Mouse (Mus musculus) spleen, adult 2 months (tissue): ENCODE measurements around the gene Apon. TPM values are rescaled to one million over a fixed set of nuclear protein-coding genes. Genes with fewer than 3 reads are reported as not detected.

Source experiments
- DNase-seq, 2 experiments: peaks; one replicate each; pipeline versions ENCODE4 v3.0.0 to v3.0.0-alpha.2; 2012 to 2021; ENCODE audit warnings: low spot score in 2 of 2, low read depth in 1 of 2
- H3K27ac ChIP-seq: fragments of 200-500 bp; 2 replicates; pipeline ENCODE4 v1.5.1; 2012; ENCODE audit warnings: low read length, inconsistent platforms; ENCODE audit not compliant: insufficient read depth
- H3K27me3 ChIP-seq: fragments of 200-500 bp; 2 replicates; pipeline ENCODE4 v1.6.1; 2012; ENCODE audit warnings: mild to moderate bottlenecking, moderate library complexity, low read length, inconsistent platforms; ENCODE audit not compliant: control insufficient read depth, insufficient read depth
- H3K36me3 ChIP-seq: fragments of 200-500 bp; 2 replicates; pipeline ENCODE4 v1.6.1; 2012; ENCODE audit warnings: mild to moderate bottlenecking, low read length, inconsistent platforms; ENCODE audit not compliant: control insufficient read depth, insufficient read depth
- H3K4me1 ChIP-seq: fragments of 200-500 bp; 2 replicates; pipeline ENCODE4 v1.6.1; 2011; ENCODE audit warnings: inconsistent platforms; ENCODE audit not compliant: control insufficient read depth, insufficient read depth, insufficient read length
- H3K4me3 ChIP-seq: fragments of 200-500 bp; 2 replicates; pipeline ENCODE4 v1.5.1; 2011; ENCODE audit warnings: mild to moderate bottlenecking, inconsistent platforms; ENCODE audit not compliant: insufficient read depth, insufficient read length; ENCODE audit errors: extremely low read depth
- CTCF ChIP-seq: fragments of 200-500 bp; IDR thresholded peaks from 2 replicates; pipeline ENCODE4 v1.5.1; 2011; ENCODE audit warnings: mild to moderate bottlenecking, inconsistent platforms; ENCODE audit not compliant: insufficient read depth, insufficient read length, insufficient replicate concordance; ENCODE audit errors: extremely low read depth
- POLR2A ChIP-seq: fragments of 200-500 bp; IDR thresholded peaks from 2 replicates; pipeline ENCODE4 v1.6.1; 2011; ENCODE audit warnings: low read depth, low read length, inconsistent platforms
- WGBS: fragments of 180-500 bp; shearing (Covaris S2); methylation state at CpG from one replicate; pipeline ENCODE4 v1.1.7; 2018; 5-methylcytosine and 5-hydroxymethylcytosine counted together
- polyA plus RNA-seq: library from polyadenylated mRNA; depleted of rRNA; stranded (reverse); fragments of >200 nt; gene quantifications from 2 replicates; pipeline ENCODE4 v1.2.3, GENCODE M21; 2012; rRNA removed

The Apon gene
- polyA plus RNA-seq = 0.06 and 0.20 TPM in 2 replicates

DNA sequence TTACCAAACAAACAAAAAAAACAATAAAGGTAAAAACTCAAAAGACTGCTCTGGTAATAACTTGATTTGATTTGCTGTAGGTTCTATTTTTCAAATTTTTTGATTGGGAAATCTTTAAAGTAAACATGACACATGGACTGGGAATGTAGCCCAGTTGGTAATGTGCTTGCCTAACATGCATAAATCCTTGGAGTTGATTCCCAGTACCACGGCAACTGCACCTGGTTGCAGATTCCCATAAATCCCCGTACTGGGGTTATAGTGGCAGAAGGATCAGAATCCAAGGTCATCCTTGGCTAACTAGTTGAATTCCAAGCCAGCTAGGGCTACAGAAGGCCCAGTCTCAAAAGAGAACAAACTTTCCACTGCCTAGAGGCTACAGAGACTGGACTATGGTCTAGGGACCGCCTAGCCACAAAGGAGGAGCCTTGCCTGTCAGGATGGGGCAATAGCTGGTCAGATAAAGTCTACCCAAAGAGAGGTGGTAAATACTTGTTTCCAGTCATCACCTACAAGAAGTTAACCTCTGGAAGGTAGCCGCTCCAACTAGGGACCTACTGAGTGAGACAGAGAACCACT is at the start of gene Apon:
Gene Apon (plus strand): TSS at position 420 of the 579 bp plus-strand sequence.
- DNase-seq = no peak
- H3K27ac ChIP-seq = no peak within 1 kb of the TSS

DNA sequence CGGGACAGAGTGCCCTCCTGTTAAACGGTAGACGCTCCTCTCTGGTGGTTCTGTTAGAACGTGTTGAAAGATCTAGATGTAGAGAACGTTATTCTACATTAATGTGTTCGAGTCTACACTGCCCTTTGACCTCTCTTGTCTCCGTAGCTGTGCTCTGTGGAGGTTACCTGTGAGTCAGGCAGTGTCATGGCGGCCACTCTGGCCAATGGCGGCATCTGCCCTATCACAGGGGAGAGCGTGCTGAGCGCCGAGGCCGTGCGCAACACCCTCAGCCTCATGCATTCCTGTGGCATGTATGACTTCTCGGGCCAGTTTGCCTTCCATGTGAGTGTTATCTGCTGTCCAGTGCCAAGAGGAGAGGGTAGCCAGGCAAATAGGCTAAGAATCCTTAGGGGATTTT is 49.0 kb upstream of the Apon start:
- peaks cover 2% of the 10 kb centered on the region; the same call in 1 of the 2 replicates for H3K36me3 ChIP-seq
- 94% methylated on average over 15 of the region's 15 CpGs for WGBS
- no peaks in the 10 kb centered on the region for H3K27me3 ChIP-seq
- no peak for DNase-seq
- H3K4me1 ChIP-seq = no peaks in the 10 kb centered on the region
- no peak overlapping the region for H3K4me3 ChIP-seq
- TF ChIP-seq CTCF (no peak), POLR2A (no peak)
- H3K27ac ChIP-seq = no peak overlapping the region

More for the DNA sequence above, at the start of gene Apon:
- TF ChIP-seq POLR2A = no peak
- 88% methylated on average over 4 of the region's 4 CpGs for WGBS
- Histone ChIP-seq H3K4me1 (no peaks in the 10 kb centered on the region), H3K36me3 (peaks cover 14% of the 10 kb centered on the region), H3K4me3 (no peak within 1 kb of the TSS), H3K27me3 (no peaks in the 10 kb centered on the region)

DNA sequence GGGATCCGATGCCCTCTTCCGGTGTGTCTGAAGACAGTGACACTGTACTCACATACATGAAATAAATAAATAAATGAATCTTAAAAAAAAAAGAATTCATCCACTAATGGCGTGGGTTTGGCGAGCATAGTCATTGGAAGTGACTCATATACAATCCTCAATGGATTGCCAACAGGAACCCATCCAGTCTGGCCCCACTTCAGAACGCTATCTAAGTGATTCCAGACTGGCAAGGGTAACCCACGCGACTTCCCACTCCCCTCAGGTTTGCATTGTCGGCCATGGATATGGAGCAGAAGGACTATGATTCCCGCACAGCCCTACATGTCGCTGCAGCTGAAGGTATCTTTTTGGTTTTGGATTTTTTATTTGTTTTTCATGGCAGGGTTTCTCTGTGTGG is 45.6 kb upstream of the Apon start:
- Histone ChIP-seq H3K4me3 (no peak overlapping the region), H3K4me1 (no peaks in the 10 kb centered on the region; the same call in 1 of the 2 replicates), H3K27me3 (no peaks in the 10 kb centered on the region), H3K36me3 (peaks cover 2% of the 10 kb centered on the region; the same call in 1 of the 2 replicates), H3K27ac (no peak overlapping the region)
- TF ChIP-seq CTCF (no peak), POLR2A (no peak)
- no peak for DNase-seq
- 94% methylated on average over 10 of the region's 10 CpGs for WGBS

DNA sequence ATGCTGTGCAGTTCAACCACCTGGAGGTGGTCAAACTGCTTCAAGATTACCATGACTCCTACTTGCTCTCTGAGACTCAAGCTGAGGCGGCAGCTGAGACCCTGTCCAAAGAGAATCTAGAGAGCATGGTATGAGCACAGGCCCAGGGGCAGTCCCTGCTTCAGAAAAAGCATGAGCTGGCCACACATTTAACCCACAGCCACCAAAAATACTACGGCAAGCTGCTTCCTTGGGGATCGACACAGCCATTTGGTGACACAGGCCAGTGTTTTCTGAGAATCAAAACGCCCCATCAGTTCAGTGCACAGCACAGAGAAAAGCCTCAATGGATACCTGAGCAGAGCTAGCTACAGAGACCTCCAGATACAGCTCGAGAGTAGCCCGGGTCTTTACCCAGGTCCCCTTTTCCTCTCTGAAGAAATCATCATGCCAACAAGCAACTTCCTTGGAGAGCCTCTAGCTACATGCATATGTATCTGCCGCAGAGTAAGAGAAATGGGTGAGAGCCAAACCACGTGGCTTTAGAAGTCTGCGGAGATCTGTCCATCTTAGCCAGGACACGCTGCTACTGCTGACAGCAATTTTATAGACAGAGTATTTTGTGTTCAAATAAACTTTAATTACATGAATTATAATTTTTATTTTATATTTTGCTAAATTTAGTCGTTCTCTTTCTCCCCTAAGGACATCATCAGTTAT is 44.4 kb upstream of the Apon start:
- Histone ChIP-seq H3K36me3 (peaks cover 2% of the 10 kb centered on the region; the same call in 1 of the 2 replicates), H3K4me1 (no peaks in the 10 kb centered on the region; the same call in 1 of the 2 replicates), H3K4me3 (no peak overlapping the region), H3K27me3 (no peaks in the 10 kb centered on the region), H3K27ac (no peak overlapping the region)
- TF ChIP-seq POLR2A = no peak
- no peak for TF ChIP-seq CTCF
- DNase-seq = no peak
- WGBS = 92% methylated on average over 11 of the region's 11 CpGs

DNA sequence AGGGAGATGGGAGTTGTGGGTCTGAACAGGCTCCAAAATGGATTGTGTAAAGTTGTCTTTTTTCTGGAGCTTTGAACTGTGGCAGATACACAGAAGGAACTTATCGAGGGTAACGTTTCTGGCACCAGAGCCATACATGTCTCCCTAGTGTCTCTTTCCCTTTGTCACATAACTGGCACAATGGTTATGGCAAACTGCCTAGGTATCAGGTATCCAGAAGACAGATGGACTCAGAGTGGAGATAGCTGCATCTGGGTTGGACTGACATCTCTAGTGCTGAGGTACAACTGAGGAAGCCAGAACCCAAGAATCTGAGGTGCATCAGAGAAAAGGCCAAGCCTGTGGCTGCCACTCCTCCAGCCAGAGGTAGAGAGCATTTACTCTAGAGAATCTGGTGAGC is 43.8 kb upstream of the Apon start:
- H3K27ac ChIP-seq = no peak overlapping the region
- peaks cover 2% of the 10 kb centered on the region; the same call in 1 of the 2 replicates for H3K36me3 ChIP-seq
- TF ChIP-seq CTCF (no peak), POLR2A (no peak)
- no peaks in the 10 kb centered on the region for H3K27me3 ChIP-seq
- no peaks in the 10 kb centered on the region; the same call in 1 of the 2 replicates for H3K4me1 ChIP-seq
- no peak for DNase-seq
- WGBS = 73% methylated on average over 2 of the region's 2 CpGs
- no peak overlapping the region for H3K4me3 ChIP-seq

DNA sequence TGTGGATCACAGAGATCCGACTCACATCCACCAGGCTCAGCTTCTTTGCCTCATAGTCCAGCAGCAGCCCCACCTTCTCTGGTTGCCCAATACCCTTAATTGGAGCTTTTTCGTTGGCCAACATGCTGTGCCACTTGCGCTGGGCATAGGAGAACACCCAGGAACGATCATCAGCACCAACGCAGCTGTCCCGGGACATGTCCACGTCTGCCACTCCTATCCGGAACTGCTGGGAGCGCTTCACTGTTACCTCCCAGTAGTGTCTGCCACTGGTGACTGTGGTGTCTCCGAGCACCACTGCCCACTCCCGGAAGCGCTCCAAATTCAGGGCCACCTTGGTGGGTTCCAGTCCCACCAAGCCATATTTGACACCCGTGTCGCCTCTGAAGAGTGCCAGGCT is 42.9 kb upstream of the Apon start:
- no peak for DNase-seq
- TF ChIP-seq POLR2A = no peak
- TF ChIP-seq CTCF = no peak
- WGBS = 25% methylated on average over 14 of the region's 14 CpGs
- H3K4me1 ChIP-seq = no peaks in the 10 kb centered on the region; the same call in 1 of the 2 replicates
- no peaks in the 10 kb centered on the region for H3K27me3 ChIP-seq
- peak overlapping the region; percentile 82 for H3K4me3 ChIP-seq
- peaks cover 2% of the 10 kb centered on the region; the same call in 1 of the 2 replicates for H3K36me3 ChIP-seq
- H3K27ac ChIP-seq = no peak overlapping the region
